Mouse (Mus musculus): Measurements from ENCODE around the gene Cpe.

Gene Cpe

DNA sequence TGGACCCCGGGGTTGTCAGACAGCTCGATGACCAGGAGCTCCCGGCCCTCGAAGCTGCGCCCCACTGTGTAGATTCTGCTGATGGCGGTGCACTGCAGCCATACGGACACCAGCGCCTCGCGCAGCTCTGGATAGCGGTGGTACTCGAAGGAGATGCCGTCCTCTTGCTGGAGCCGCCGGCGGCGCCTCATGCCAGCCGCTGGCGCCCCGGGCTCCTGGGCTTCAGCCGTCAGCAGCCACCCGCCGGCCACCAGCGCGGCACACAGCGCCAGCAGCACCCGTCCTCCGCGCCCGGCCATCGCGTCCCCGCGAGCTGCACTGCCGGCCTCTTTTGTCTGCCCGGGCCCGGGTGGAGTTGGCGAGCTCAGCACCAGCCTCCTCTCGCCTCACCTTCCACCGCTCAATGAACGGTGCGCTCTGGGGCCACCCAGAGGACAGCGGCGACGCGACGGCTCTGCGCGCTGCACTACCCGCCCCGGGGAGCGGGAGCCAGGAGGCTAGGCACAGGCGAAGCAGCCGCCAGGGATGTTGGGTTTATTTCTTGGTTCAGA is at the start of gene Cpe:
Gene Cpe (minus strand): TSS at position 404 of the 551 bp plus-strand sequence.
- DNase-seq = peak; percentile 87

DNA sequence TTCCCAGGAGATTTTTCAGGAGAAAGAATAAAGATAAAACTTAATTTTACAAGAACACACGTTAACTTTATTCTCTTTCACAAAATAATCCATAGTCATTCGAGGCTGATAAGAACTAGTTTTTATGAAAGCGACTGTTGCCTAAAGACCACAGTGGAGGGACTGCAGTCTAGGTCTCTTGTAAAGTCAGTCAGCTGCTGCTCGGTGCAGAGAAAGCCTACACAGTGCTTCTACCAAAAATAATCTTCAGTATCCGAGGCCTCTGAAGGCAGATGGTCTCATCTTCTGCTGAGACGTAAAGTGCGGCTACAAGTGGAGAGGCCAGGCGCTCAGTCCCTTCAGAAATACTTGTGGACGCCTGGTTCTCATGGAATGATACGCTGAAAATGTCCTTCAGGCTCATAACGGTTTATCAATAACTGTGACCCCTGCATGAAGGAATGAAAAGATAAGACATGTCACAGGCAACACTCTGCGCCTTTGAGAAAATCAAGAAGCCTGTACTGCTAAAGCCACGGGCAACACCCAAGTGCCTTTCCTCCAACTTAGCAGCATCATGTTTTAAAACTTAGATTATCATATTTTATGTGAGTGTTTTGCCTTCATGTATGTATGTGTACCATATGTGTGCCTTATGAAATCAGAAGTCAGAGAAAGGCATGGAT is 47.8 kb upstream of the Cpe start:
- DNase-seq = no peak

DNA sequence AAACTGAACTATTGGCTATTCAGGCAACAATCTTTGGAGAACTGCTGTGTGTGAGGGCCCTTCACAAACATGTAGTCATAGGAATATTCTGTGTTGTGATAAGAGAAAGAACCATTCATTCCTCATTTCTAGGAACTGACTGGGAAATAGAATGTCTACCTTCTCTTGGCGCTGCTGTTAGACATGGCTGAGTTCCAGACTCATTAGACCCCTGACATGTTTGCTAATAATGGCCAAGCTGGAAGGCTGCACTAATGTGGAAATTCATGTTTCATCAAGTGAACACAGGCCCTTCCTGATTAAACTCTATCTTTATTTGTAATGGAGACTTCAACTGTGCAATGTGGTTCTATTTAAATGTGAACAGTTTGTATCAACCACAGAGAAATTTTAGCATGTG is 46.1 kb upstream of the Cpe start:
- DNase-seq = no peak

DNA sequence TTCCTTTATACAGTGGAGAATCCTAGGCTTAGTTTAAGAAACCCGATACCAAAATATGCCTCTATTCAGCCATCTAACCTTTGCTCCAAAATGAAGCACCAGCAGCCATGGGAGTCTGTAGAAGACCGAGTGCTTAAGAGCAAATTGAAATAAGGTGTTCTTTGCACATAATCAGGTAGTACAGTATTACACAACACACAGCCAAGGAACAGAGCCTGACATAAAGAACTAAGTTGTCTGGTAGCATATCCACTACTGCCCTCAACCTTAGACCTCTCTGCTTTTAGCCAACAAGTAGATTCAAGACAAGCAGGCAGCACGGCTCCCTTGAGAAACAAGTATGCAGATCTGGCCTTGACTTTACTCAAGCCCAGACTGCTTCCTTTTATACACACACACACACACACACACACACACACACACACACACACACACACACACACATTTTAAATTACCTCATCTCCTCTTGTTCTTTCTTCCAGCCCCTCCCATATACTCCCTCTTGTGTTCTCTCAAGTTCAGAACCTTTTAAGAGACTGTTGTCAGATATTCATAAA is 44.0 kb upstream of the Cpe start:
- DNase-seq = no peak

DNA sequence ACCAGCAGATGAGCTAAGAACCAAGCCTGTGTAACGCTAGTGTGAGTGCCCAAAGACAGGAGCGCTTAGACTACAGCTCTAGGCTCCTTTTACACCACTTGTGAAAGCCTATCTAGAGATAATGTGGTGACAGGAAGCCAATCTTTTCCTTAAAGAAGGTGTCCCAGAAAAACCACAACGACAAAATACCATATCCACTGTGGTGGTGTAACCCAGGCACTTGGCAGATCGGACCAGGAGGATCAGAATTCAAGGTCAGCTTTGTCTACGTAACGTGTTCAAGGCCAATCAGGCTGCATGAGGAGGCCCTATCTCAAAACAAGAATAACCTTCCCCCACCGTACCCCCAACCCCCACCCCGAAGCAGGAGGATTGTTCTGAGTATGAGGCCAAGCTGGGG is 42.3 kb upstream of the Cpe start:
- DNase-seq = no peak

DNA sequence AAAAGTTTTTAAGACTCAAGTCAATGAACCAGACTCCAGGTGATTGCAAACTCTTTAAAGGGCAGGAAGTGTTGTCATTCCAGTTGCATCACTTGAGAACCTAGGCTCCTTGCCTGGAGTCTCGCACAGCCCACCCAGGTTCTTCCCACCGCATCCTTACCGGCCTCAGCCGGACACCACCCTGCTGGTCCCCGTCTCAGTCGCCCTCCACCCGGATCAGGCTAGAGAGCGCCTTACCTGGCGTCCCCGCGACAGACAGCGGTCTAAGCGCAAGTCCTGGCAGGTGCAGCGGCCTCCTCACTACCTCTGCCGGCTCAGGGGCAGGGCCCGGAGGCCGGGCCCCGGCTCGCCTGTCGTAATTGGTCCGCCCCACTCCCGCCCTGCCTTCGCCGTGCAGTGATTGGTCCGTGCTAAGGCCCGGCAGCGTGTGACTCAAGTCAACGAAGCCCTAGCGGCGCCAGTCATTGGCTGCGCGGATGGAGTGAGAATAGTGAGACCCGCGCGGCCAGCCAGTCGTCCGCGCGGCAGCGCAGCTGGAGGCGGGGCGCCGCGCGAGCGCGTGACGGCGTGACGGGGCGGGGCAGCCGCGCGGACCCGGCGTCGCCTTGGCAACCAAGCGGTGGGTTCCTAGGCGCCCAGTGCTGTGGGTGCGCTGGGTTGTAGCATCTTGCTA is 40.6 kb upstream of the Cpe start, which contains the start of gene Msmo1:
Gene Msmo1 (minus strand): TSS at position 522 of the 673 bp plus-strand sequence.
- peak; percentile 99 for DNase-seq

DNA sequence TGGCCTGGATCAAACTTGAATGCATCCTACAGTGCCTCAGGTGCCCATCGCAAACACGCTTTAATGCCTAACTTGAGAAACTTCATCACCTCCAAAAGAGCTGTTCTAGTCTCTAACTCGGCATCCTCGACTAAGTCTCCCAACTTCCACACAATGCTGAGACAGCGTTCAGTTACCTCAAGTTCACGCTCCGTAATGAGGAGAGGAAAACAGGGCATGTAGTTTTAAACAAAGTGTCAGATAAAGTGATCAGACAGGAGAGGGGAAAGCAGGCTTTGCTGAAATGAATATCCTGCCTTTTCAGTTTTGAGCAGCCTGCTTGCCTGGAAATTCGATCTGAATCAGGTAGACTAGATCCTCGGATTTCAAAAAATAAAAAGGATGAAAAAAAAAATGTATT is 39.7 kb upstream of the Cpe start:
- no peak for DNase-seq

DNA sequence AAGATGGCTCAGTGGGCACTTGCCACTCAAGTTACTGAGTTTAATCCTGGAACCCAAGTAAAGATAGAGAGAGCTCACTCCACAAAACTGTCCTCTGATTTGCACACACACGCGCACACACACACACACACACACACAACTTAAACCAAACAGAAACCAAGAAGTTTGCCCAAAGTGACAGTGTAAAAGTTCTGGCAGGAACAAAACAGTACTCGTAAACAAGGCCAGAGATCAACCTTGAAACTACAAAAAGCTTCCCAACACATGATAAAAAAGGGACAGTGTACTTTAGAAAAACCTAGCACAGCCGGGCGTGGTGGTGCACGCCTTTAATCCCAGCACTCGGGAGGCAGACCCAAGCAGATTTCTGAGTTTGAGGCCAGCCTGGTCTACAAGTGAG is 35.3 kb upstream of the Cpe start:
- DNase-seq = no peak

DNA sequence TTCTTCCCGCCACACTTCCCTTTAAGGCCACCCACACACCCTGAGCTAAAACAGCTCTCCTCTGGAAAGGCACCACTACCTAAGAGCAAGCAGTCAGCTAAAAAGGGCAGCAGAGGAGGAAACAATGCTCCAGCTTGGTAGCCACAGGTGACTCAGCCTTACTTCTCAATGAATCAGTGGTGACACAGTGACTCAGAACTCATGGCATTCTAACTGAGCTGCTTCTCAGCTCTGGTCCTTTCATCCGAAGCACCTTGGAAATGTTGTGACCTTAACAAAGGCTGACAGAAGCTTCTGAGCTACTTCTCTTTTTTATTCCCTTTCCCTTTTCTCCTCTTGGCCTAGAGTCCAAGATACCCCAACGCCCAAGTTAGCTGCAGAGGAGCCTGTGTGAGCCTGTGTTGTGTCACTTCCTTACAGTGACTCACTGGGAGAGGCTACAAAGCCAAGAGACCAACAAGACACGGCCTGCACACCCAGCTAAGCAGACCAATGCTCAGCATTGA is 33.4 kb upstream of the Cpe start:
- DNase-seq = no peak

DNA sequence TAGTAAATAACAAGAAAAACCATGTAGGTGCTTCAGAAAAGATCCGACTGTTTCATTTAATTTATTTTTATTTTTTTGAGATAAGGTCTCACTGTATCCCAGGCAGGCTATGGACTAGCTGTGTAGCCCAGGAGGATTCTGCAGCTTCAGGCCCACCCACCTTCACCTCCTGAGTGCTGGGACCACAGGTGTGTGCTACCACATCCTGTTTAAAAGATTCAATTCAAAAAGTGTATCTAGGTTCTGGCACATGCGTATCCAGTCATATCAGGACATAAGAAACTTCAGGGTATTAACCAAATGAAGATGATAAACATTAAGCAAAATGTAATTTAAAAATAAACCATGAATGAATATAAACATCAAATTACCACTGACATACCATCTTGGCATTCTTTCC is 30.4 kb upstream of the Cpe start:
- DNase-seq = no peak

DNA sequence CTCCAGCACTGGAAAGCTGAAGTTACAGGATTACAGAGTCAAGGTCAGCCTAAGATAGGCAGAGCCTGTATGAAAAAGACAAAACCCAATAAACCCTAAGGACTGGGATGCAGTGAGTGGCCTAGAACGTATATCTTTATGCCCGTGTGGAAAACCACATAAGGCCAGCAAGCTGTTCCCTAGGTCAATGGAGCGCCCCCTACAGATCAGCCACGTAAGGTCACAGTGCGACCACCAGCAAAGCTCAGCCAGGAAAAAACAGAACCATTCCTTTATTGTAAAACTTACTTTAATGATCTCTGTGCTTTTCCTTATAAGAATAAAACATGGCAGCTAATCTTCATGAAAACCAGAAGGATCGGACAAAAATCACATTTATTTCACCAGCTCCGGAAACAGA is 25.0 kb upstream of the Cpe start:
- DNase-seq = no peak

DNA sequence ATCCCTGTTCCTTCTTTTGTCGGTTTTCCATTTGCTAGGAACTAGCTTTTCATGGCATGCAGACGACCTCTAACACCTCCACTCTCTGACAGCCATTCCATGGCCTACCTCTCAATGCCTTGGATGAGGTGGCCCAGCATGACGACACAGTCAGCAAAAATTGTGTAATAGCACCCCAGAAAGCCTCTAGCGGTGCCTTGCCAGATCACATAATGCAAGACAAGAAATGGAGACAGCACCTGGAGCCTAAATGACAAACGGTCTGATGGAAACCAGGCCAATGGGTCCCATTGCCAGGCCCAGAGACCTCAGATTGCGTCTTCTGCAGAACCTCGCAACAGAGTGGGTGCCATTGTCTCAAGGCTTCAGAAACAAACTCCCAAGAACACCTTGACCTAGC is 19.6 kb upstream of the Cpe start:
- DNase-seq = no peak

DNA sequence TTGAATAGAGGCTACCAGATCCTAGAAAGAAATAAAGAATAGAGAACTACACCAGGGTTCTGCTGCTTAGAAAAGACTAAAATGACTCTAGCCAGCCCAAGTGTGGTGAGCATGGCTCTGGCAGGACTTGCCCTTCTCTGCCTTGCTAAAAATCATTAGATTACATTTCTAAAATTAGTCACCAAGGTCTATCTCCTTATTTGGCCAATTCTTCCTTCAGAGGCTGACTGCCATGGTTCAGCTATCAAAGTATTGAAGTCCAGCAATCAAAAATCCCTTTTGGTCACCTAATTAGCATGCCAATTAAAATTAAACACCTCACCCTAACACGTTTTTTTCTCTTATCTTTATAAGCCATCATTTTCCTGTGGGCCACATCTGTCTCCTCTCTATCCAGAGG is 18.7 kb upstream of the Cpe start:
- DNase-seq = no peak

DNA sequence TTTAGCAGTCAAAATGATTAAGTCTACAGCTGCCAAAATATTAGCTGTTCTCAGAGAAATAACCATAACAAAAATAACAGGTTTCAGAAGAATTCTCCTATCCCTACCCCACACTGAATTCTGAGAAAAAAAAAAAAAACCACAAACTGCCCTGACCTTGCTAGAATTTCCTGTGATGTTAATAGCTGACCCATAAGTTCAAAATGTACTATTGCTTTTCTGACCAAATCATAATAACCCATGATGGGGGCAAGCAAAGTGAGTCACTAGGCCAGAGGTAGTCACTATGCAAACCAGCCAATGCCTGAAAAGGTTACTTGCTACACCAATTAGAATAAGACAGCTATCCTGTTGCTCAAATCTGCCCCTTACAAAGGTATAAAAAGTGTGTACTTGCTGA is 14.6 kb upstream of the Cpe start:
- DNase-seq = no peak

DNA sequence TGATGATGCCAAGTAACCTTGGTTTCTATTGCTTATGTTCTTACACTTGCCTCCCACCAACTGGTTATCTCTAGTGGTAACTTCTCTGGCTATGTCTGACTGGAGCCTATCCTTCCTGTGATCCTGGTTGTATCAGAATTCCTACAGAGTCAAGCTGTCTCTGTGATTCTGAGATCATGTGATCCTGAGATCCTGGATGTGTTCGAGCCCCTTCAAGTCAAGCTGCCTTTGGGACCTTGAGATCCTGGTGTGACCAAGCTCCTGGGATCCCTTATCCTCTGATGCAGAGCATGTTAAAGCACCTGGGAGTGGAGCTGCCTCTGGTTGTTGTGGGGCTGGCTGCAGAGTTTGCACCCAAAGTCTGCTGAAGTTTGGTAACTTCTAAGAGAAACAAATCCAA is 10.3 kb upstream of the Cpe start:
- DNase-seq = no peak

DNA sequence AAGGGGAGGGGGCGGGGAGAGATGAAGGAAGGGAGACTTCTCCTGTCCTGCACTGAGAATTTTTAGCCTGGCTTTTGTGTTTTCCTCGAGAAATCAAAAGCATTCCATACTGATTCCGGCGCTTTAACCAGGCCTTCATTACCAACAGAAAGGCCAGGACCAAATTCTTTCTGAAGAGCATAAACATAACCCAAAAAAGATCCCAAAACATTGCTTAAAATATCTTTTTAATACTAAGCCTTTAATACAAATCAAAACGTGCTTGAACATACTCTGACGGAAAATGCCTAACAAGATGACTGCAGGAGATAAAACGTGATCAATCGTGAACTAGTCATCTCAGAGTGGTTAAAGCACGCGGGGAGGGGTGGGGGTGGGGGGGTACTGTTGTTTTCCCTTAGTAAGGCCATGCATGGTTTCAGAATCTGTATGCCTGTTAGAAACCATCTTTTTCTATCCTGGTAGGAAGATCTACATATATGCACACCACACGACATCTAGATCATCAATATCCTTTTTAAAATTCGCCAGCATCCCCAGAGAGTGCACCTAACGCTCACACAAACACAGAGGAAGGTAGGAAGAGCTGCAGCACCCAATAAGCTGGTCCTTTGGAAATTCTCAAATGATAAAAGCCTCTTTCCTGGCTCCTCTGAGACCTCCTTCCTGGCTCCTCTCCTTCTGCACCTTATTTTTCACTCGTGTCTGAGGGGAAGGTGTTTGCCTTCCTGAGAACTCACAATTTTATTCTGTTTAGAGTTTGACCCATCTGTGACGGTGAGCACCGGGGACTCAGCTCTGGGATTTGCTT is 1.1 kb downstream of the Cpe start:
- DNase-seq = no peak

DNA sequence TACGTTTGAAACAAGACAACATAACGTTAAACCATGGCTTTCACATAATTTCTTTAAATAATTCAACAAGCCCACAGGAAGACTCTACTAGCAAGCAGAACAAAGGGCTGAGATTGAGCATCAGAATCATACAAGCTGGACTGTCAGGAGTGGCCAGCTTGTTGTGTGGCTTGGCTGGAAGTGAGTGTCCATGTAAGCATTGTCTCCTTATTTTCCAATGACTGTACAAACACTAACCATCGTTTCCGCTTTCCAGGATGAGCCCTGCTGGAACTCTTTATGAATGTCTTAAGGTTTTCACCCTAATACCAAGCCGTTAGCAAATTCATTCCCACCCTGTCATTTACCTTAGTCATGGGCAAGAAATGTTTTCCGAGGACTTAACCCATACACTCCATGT is 2.0 kb downstream of the Cpe start:
- DNase-seq = no peak

DNA sequence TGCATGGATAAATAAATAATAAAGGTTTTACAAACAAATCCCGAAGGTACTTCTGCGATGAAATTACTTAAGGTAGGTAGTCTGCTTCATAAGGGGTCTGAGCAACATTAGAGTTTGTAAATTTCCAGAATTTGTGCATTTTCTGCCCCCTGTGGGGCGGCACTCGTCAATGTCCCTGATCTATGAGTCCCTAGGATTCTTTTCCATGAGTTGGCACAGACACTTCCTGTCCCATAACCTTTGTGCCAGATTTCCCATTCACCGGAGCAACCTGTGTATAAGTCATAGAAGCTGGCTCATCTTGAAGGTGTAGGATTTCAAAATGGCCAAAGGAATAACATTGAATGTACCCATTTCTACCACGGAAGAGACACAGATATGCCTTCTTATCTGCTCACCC is 2.5 kb downstream of the Cpe start:
- no peak for DNase-seq

DNA sequence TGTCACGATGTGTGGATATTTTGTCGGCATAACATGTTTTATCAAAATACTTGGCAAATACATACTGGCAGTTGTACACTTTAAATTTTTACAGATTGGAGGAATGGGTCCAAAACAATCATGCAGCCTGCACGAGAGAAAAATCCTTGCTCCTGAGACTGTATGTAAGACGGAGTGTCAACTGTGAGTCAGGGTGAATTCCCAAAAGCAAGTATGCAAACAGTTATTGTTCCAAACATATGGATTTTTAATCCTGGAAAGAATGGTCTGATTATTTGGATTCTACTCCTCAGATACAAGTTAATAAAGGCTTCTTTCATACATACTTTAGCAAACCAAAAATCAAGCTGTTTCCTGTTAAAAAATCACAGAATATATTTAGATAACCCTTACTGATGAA is 4.1 kb downstream of the Cpe start:
- DNase-seq = no peak

DNA sequence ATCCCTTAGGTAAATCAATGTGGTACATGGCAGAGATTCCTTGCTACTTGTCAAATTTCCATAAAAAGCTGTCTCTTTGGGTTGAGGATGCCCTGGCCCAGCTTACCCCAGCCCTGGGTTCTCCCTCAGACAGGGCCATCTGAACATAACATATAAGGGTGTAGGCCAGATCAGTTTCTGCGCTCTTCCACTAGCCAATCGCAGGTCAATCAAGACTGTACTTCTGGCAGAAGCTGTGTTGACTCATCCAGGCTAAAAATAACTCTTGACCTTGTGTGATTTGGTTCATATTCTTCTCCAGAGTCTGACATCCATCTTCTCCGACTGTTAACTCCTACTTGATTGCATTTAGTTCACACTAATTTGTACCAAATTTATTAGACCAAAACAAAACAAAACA is 4.7 kb downstream of the Cpe start:
- no peak for DNase-seq

DNA sequence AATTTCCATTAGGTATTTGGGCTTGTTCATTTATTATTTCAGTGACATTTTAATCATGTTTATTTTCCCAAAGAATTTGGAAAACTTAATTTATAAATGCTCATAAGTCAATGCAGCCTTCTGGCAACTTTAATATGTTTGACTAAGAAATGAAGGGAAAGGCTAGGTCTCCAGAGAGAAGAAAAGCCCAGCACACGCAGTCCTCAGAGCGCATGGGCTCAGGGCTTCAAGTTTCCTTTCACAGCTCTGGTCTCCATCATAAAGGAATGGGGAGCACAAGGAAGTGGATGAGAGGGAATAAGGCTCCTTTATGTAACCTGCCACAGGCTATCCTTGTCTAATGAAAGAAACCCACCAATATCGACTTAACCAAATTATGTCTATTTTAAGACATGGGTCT is 10.4 kb downstream of the Cpe start:
- DNase-seq = no peak

DNA sequence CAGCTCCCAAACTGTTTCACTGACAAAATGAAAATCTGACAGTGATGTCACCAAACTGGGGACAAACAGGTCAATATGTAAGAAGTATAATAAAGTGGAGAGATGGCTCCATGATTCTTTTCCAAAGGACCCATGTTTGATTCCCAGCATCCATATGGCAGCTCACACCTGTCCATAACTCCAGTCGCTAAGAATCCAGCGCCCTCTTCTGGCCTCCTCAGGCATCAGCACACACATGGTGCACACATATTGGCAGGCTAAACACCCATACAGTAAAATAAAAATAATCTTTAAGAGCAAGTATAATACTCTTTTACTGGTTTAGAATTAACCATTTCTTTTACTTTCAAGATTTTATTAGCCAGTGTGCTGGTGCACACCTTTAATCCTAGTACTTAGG is 16.5 kb downstream of the Cpe start:
- DNase-seq = no peak

DNA sequence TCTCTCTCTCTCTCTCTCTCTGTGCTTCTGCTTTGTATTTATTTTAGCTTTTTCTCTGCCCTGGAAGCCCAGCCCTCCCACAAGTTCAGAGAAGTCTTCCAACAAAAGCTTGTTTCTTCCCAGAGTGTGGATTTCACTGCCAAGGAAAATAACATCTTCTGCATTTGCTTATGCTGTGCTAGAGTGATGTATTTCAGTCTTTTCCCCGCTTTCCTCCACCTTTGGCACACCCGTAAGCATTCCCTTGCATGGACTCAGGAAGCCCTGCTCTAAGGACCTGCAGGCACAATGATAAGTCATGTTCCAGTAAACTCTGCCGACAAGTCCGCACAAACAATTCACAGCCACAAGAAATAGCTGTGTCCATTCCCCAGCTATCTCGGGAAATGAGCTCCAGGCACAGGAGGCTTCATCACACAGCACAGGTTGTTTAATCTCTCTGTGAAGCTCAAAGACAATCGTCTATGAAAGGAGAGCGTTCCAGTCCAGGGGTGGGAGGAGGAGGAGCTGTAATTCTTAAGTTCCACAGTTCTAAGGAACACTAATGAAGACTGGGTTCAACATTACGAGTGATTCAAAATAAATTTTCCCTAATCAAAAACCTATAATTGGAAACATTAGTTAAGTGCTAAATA is 17.8 kb downstream of the Cpe start:
- no peak for DNase-seq

Data from layer of hippocampus, adult 9-11 months (tissue).